Mouse (Mus musculus): Measurements from ENCODE around the gene Iqsec1. TPM values are rescaled to one million over a fixed set of nuclear protein-coding genes. Genes with fewer than 3 reads are reported as not detected.

Iqsec1 gene
- total and polyA plus RNA-seq, 3 experiments = 17.0 to 90.4 (median 83.5) TPM

DNA sequence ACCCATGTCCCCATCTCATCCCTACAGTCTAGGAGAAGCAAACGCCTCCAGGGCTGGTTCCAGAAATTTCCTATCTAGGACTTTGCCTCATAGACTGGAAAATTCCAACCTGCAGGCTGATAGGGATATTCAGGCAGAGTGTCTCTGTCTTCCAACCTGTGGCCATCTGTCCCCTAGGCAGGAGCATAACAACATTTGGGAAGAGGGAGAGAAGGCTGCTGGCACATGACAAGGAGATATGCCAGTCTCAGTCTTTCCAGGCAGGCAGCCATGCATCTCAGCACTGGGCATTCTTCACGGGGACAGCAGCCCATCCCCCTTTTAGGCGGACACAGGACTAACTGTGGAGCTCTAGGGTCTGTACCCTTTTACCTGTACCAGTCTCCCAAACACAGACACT lies 176.4 kb downstream of the Iqsec1 start:
- TF ChIP-seq MAZ (IDR thresholded peaks at IDR 0.05; ENCODE audit: low read depth, low read length) = no peak
- no peak for TF ChIP-seq TCF12 (IDR thresholded peaks at IDR 0.05; ENCODE audit: low read depth, low read length)
- TF ChIP-seq POLR2A (IDR thresholded peaks at IDR 0.05; ENCODE audit: low read depth, low read length) = no peak
- TF ChIP-seq RAD21 (IDR thresholded peaks at IDR 0.05; ENCODE audit: low read depth, low read length) = no peak
- no peak for TF ChIP-seq USF2 (conservative IDR thresholded peaks at IDR 0.05; ENCODE audit: low read depth, low read length)
- no peak for TF ChIP-seq RCOR1 (conservative IDR thresholded peaks at IDR 0.05; ENCODE audit: low read depth, low read length)
- Histone ChIP-seq H3K4me1 (ENCODE audit: control insufficient read depth in 1 of 2, insufficient read depth in 2 of 2) (peaks cover 4 to 33% of the 10 kb centered on the region in 2 experiments; a peak in 3 of 4 replicates), H3K9me3 (replicated peaks; ENCODE audit: low read length) (no peaks in the 10 kb centered on the region), H3K27ac (ENCODE audit: insufficient read depth, low read depth) (no peak overlapping the region), H3K4me2 (ENCODE audit: insufficient read depth, low read depth, poor library complexity, severe bottlenecking) (no peak overlapping the region), H3K79me2 (replicated peaks; ENCODE audit: control insufficient read depth, extremely low read depth, insufficient read depth, poor library complexity, severe bottlenecking) (no peaks in the 10 kb centered on the region), H3K9ac (ENCODE audit: insufficient read depth, low read depth) (no peak overlapping the region), H3K4me3 (replicated peaks in 1 of 3; ENCODE audit: low read depth in 2 of 3, low read length in 2 of 3, poor library complexity in 1 of 3) (no peak overlapping the region), H3K36me3 (replicated peaks in 1 of 2; ENCODE audit: control insufficient read depth in 1 of 2, insufficient read depth in 1 of 2, low read length in 1 of 2) (no peaks in the 10 kb centered on the region), H3K27me3 (replicated peaks) (peaks cover 32% of the 10 kb centered on the region)
- no peak for DNase-seq (ENCODE audit: extremely low read depth)
- dilution Hi-C loops (cut with MboI; ENCODE audit: extremely low pct_ligation_motif_present, extremely low pct_unique_long_range_greater_than_20kb, low sequenced_read_pairs) = no loop called here
- in situ Hi-C loops (cut with MboI; ENCODE audit: low pct_ligation_motif_present, low pct_unique_long_range_greater_than_20kb, low sequenced_read_pairs) = loop anchor here (25.0 kb wide), 1 partner anchor 150 kb away; no protein-coding TSS in a partner anchor

DNA sequence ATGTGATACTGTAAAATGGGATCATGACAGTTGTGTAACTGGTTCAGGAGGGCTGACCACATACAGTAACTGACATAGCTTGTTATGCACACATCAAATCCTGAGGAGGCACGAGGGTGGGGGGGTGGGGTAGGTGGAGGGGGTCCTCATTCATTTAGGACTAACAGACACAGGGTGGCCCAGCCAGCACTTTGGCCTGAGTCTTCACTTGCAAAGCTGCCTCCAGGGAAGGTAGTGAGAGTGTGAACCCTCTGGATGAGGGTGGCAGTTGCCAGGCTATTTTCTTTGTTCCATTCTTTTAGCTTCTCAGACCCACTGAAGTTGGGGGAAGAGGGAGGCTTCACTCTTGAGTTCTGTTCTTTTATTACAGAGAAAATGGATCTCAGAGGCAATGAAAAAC lies 177.9 kb downstream of the Iqsec1 start:
- dilution Hi-C loops (cut with MboI; ENCODE audit: extremely low pct_ligation_motif_present, extremely low pct_unique_long_range_greater_than_20kb, low sequenced_read_pairs) (no loop called here), in situ Hi-C loops (cut with MboI; ENCODE audit: low pct_ligation_motif_present, low pct_unique_long_range_greater_than_20kb, low sequenced_read_pairs) (loop anchor here (25.0 kb wide), 1 partner anchor 148 kb away; no protein-coding TSS in a partner anchor)
- Histone ChIP-seq H3K27me3 (replicated peaks) (peaks cover 32% of the 10 kb centered on the region), H3K9ac (ENCODE audit: insufficient read depth, low read depth) (no peak overlapping the region), H3K9me3 (replicated peaks; ENCODE audit: low read length) (no peaks in the 10 kb centered on the region), H3K4me3 (replicated peaks in 1 of 3; ENCODE audit: low read depth in 2 of 3, low read length in 2 of 3, poor library complexity in 1 of 3) (no peak overlapping the region), H3K27ac (ENCODE audit: insufficient read depth, low read depth) (no peak overlapping the region), H3K4me1 (ENCODE audit: control insufficient read depth in 1 of 2, insufficient read depth in 2 of 2) (peaks cover 4 to 42% of the 10 kb centered on the region in 2 experiments; a peak in 3 of 4 replicates), H3K4me2 (ENCODE audit: insufficient read depth, low read depth, poor library complexity, severe bottlenecking) (no peak overlapping the region), H3K36me3 (replicated peaks in 1 of 2; ENCODE audit: control insufficient read depth in 1 of 2, insufficient read depth in 1 of 2, low read length in 1 of 2) (no peaks in the 10 kb centered on the region), H3K79me2 (replicated peaks; ENCODE audit: control insufficient read depth, extremely low read depth, insufficient read depth, poor library complexity, severe bottlenecking) (no peaks in the 10 kb centered on the region)
- DNase-seq (ENCODE audit: extremely low read depth) = no peak
- TF ChIP-seq NELFE (IDR thresholded peaks at IDR 0.05; ENCODE audit: low read depth, low read length) = no peak
- no peak for TF ChIP-seq SIN3A (IDR thresholded peaks at IDR 0.05; ENCODE audit: low read length)
- TF ChIP-seq USF2 (conservative IDR thresholded peaks at IDR 0.05; ENCODE audit: low read depth, low read length) = no peak
- TF ChIP-seq USF1 (IDR thresholded peaks at IDR 0.05; ENCODE audit: low read depth, low read length) = no peak
- no peak for TF ChIP-seq JUND (conservative IDR thresholded peaks at IDR 0.05; ENCODE audit: low read depth, low read length)
- TF ChIP-seq POLR2AphosphoS2 (IDR thresholded peaks at IDR 0.05; ENCODE audit: low read depth, low read length) = no peak
- no peak for TF ChIP-seq CHD2 (IDR thresholded peaks at IDR 0.05; ENCODE audit: low read length)
- TF ChIP-seq RCOR1 (conservative IDR thresholded peaks at IDR 0.05; ENCODE audit: low read depth, low read length) = no peak
- no peak for TF ChIP-seq TCF12 (IDR thresholded peaks at IDR 0.05; ENCODE audit: low read depth, low read length)
- TF ChIP-seq MAZ (IDR thresholded peaks at IDR 0.05; ENCODE audit: low read depth, low read length) = no peak
- no peak for TF ChIP-seq ELF1 (IDR thresholded peaks at IDR 0.05; ENCODE audit: low read depth, low read length)
- no peak for TF ChIP-seq ZKSCAN1 (IDR thresholded peaks at IDR 0.05; ENCODE audit: borderline replicate concordance, low read depth, low read length)
- TF ChIP-seq MEF2A (IDR thresholded peaks at IDR 0.05; ENCODE audit: borderline replicate concordance, low read depth, low read length) = no peak
- no peak for TF ChIP-seq PAX5 (IDR thresholded peaks at IDR 0.05; ENCODE audit: low read length)
- TF ChIP-seq RAD21 (IDR thresholded peaks at IDR 0.05; ENCODE audit: low read depth, low read length) = no peak
- no peak for TF ChIP-seq GABPA (IDR thresholded peaks at IDR 0.05; ENCODE audit: insufficient replicate concordance, low read depth, low read length)
